Mouse (Mus musculus): ENCODE measurements at regions not wholly inside any gene's neighbourhood (a gene's known extent, or its start where the extent isn't known, plus 50 kb on each side); places are given as distances from the start of the nearest gene placed in this dataset.

GRCm38 (mm10) chr15:51689498-51689897, 2195.2 kb upstream of the Gm7489 start:
- WGBS = 0% methylated on average over 1 of the region's 1 CpGs
- peaks cover 2% of the 10 kb centered on the region for H3K4me1 ChIP-seq (ENCODE audit: control insufficient read depth, insufficient read depth, low read length)
- no peak overlapping the region for H3K27ac ChIP-seq (ENCODE audit: control insufficient read depth, insufficient read depth, low read depth, low read length, poor library complexity)
- H3K4me3 ChIP-seq (replicated peaks; ENCODE audit: control insufficient read depth, low read depth, low read length) = no peak overlapping the region
- TF ChIP-seq CTCF (IDR thresholded peaks at IDR 0.05; ENCODE audit: control insufficient read depth, insufficient read depth, low read length) (no peak), POLR2A (IDR thresholded peaks at IDR 0.05; ENCODE audit: borderline replicate concordance, control insufficient read depth, low read depth, low read length) (no peak)

DNA sequence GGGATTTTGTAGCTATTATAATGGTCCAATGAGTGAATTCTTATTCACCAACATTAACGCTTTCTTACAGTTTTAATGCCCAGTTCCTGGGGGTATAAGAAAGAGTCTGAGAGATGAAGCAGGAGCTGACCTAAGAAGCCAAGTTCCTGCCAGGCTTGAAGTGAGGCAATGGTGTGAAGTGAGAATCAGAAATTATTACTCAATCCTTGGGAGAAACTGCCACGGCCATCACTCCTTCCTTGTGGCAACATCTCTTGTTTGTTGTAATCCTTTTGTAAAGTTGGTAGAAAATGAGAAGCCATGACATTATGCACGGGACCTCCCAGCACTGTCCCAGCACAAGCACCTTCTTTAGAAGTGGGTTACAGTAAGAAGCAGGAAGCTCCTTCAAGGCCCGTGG, 2192.0 kb upstream of the Gm7489 start:
- Histone ChIP-seq H3K27ac (ENCODE audit: control insufficient read depth, insufficient read depth, low read depth, low read length, poor library complexity) (no peak overlapping the region), H3K4me1 (ENCODE audit: control insufficient read depth, insufficient read depth, low read length) (peaks cover 2% of the 10 kb centered on the region), H3K4me3 (replicated peaks; ENCODE audit: control insufficient read depth, low read depth, low read length) (no peak overlapping the region)
- TF ChIP-seq POLR2A (IDR thresholded peaks at IDR 0.05; ENCODE audit: borderline replicate concordance, control insufficient read depth, low read depth, low read length) (no peak), CTCF (IDR thresholded peaks at IDR 0.05; ENCODE audit: control insufficient read depth, insufficient read depth, low read length) (no peak)
- WGBS = 37% methylated on average over 4 of the region's 4 CpGs

DNA sequence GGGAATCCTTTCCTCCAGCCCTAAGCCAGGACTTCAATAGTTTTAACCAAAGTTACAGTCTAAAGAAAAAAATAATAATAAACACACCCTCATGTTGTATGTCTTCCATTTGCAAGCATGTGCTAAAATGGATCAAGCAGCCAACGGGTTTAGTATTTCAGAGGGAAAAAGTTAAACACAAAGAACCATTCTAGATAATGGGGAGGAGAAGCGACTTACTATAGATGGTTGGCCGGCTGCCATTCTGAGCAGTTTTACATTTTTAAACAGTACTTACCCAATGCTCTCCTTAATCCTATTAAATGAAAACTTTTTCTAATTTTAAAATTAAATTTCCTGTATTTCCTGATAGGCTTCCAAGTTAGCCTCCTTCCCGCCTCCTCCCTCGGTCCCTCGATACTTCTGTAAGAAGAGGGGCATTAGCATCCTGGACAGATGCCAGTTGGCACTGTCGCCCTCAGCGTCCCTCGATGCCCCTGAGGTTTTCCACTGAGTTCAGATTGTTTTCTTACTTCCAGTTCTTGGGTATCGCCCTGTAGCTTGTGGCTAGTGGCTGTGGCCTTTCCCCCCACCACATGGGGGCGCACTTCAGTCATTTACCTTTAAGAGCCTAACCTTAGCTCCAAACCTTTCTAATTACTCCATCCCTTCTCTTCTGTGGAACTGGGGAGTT, 2188.2 kb upstream of the Gm7489 start:
- no peaks in the 10 kb centered on the region for H3K4me1 ChIP-seq (ENCODE audit: control insufficient read depth, insufficient read depth, low read length)
- H3K27ac ChIP-seq (ENCODE audit: control insufficient read depth, insufficient read depth, low read depth, low read length, poor library complexity) = no peak overlapping the region
- 61% methylated on average over 11 of the region's 11 CpGs for WGBS
- H3K4me3 ChIP-seq (replicated peaks; ENCODE audit: control insufficient read depth, low read depth, low read length) = no peak overlapping the region
- TF ChIP-seq CTCF (IDR thresholded peaks at IDR 0.05; ENCODE audit: control insufficient read depth, insufficient read depth, low read length) = peak; percentile 53
- TF ChIP-seq POLR2A (IDR thresholded peaks at IDR 0.05; ENCODE audit: borderline replicate concordance, control insufficient read depth, low read depth, low read length) = no peak

DNA sequence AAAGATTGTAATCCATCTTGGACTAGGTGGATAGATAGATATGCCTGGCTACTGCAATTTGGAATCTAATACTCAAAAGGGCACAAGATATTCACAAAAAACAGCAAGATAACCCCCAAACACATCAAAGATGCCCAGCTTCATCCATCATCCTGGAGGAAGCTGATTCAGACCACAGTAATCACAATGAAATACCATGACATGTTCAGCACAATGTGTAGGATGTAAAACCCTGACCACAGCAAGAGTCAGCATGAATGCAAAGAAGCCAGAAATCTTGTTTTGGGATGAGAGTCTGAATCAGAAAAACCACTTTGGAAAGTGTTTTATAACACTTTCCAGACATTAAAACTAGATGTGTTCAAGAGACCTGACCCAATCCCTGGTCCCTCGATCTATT, 2180.5 kb upstream of the Gm7489 start:
- 85% methylated on average over 1 of the region's 1 CpGs for WGBS
- TF ChIP-seq POLR2A (IDR thresholded peaks at IDR 0.05; ENCODE audit: borderline replicate concordance, control insufficient read depth, low read depth, low read length) = no peak
- no peak overlapping the region for H3K27ac ChIP-seq (ENCODE audit: control insufficient read depth, insufficient read depth, low read depth, low read length, poor library complexity)
- H3K4me1 ChIP-seq (ENCODE audit: control insufficient read depth, insufficient read depth, low read length) = no peaks in the 10 kb centered on the region
- H3K4me3 ChIP-seq (replicated peaks; ENCODE audit: control insufficient read depth, low read depth, low read length) = no peak overlapping the region

DNA sequence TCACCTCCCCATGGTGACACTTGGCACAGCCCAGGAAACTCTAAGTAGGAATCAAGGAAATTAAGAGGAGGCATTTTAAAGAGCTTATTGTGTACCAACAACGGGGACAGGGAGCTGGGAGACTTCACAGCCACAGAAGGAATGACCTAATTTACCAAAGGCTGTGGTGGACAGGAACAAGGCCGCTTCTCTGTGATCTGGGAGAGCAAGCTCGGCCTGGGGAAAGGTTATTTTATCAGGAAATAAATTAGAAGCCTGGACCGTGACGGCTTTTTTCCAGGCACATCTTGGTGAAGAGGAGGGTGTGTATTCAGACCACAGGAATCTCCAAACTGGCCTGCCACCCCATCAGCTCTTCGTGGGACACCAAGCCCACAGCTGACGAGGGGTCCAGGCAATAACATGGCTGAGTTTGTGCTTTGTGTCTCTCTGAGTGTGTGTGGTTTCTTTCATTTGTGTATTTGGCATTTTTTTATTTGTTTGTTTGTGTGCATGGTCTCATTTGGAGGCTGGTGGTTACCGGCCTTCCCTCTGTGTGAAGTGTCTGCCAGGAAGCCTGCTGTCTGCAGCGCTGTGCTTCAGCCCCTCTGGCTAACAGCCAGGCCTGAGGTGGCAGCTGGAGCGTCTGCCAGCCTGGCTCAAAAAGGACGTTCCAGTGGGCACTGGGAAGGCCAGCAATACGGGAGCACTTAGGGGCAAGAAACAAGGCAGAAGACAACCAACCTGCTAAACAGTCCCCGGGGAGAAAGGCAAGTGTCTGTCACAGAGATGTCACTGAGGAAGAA, 2174.6 kb upstream of the Gm7489 start:
- no peak overlapping the region for H3K4me3 ChIP-seq (replicated peaks; ENCODE audit: control insufficient read depth, low read depth, low read length)
- TF ChIP-seq CTCF (IDR thresholded peaks at IDR 0.05; ENCODE audit: control insufficient read depth, insufficient read depth, low read length) (no peak), POLR2A (IDR thresholded peaks at IDR 0.05; ENCODE audit: borderline replicate concordance, control insufficient read depth, low read depth, low read length) (no peak)
- no peak overlapping the region for H3K27ac ChIP-seq (ENCODE audit: control insufficient read depth, insufficient read depth, low read depth, low read length, poor library complexity)
- WGBS = 40% methylated on average over 13 of the region's 13 CpGs
- H3K4me1 ChIP-seq (ENCODE audit: control insufficient read depth, insufficient read depth, low read length) = no peaks in the 10 kb centered on the region

GRCm38 (mm10) chr15:51720873-51721308, 2163.8 kb upstream of the Gm7489 start:
- H3K4me1 ChIP-seq (ENCODE audit: control insufficient read depth, insufficient read depth, low read length) = no peaks in the 10 kb centered on the region
- no peak for TF ChIP-seq CTCF (IDR thresholded peaks at IDR 0.05; ENCODE audit: control insufficient read depth, insufficient read depth, low read length)
- H3K4me3 ChIP-seq (replicated peaks; ENCODE audit: control insufficient read depth, low read depth, low read length) = no peak overlapping the region
- WGBS = 79% methylated on average over 9 of the region's 9 CpGs
- H3K27ac ChIP-seq (ENCODE audit: control insufficient read depth, insufficient read depth, low read depth, low read length, poor library complexity) = no peak overlapping the region

GRCm38 (mm10) chr15:51721363-51721762, 2163.3 kb upstream of the Gm7489 start:
- Histone ChIP-seq H3K4me1 (ENCODE audit: control insufficient read depth, insufficient read depth, low read length) (no peaks in the 10 kb centered on the region), H3K27ac (ENCODE audit: control insufficient read depth, insufficient read depth, low read depth, low read length, poor library complexity) (no peak overlapping the region), H3K4me3 (replicated peaks; ENCODE audit: control insufficient read depth, low read depth, low read length) (no peak overlapping the region)
- TF ChIP-seq POLR2A (IDR thresholded peaks at IDR 0.05; ENCODE audit: borderline replicate concordance, control insufficient read depth, low read depth, low read length) (no peak), CTCF (IDR thresholded peaks at IDR 0.05; ENCODE audit: control insufficient read depth, insufficient read depth, low read length) (no peak)
- 80% methylated on average over 5 of the region's 5 CpGs for WGBS

DNA sequence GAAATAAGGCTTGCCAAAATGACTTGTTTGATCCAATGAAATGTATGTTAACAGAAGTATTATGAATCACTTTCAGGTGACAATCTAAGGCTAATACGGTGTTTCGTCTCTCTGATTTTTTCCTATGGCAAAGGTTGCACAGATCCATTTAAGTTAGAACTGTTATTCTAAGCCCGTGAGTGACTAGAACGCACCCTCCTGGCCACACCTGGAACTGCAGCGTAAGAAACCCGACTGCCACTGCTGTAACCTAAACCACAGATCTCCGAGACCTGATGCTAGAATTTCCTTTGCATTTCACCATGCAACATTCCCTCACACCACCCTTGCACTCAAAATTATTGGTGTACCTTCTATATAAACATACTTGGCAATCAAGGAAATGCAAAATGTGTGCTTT, 2160.6 kb upstream of the Gm7489 start:
- Histone ChIP-seq H3K4me3 (replicated peaks; ENCODE audit: control insufficient read depth, low read depth, low read length) (no peak overlapping the region), H3K27ac (ENCODE audit: control insufficient read depth, insufficient read depth, low read depth, low read length, poor library complexity) (no peak overlapping the region), H3K4me1 (ENCODE audit: control insufficient read depth, insufficient read depth, low read length) (no peaks in the 10 kb centered on the region)
- WGBS = 53% methylated on average over 7 of the region's 7 CpGs
- TF ChIP-seq CTCF (IDR thresholded peaks at IDR 0.05; ENCODE audit: control insufficient read depth, insufficient read depth, low read length) (peak; percentile 26; the same call in 1 of the 2 replicates), POLR2A (IDR thresholded peaks at IDR 0.05; ENCODE audit: borderline replicate concordance, control insufficient read depth, low read depth, low read length) (no peak)

Data from bone marrow, adult 2 months (tissue).